Mouse (Mus musculus): ENCODE results near the gene Fam129b.

The Fam129b gene

GRCm38 (mm10) chr2:32966184-32966688 is 90.3 kb downstream of the Fam129b start:
- DNase-seq: no peak

DNA sequence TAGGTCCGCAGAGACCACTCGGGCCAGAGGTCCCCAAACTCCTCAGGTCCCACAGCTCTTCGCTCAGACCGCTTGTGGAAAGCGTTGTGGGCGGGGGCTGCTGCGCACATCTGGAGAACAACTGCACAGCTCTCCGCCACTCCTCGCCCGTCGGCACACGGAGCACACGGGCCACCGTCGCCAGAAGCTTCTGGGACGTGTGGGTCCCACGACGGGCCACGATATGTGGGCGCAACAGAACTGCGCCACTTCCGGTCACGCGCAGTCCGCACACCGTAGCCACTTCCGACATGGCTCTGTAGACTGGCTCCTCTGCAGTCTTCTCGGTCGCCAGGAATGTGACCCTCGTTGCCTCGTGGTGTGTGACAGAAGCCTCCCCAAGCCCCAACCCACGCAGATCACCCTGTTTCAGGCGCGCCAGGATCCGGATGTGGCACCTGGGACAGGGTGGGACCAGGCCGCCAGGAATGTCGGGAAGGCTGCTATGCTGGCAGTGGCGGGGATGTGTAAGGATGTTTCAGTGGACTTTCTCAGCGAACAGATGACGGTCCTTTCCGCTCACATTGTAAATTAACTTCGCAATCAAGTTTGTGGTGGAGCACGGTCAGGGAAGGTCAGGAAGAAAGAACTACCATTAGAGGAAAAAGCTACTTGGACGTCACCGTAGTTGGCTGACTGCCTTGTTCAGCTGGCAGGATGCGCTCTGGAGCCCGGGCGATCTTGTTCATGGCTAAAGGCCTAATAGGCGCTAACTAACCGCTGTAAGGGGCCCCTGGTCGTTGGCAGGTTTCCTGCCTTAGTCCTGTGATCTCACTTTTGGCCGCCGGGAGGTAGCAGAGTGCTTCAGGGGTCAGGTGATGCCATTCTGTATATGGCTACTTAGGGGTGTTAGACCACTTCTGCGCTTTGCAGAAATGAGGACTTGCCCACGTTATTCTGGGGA is 91.0 kb downstream of the Fam129b start:
- peak; percentile 89 to 94 for DNase-seq

- DNase-seq: no peak
These were observed 92.2 kb downstream of the Fam129b start for GRCm38 (mm10) chr2:32968024-32968614.

DNA sequence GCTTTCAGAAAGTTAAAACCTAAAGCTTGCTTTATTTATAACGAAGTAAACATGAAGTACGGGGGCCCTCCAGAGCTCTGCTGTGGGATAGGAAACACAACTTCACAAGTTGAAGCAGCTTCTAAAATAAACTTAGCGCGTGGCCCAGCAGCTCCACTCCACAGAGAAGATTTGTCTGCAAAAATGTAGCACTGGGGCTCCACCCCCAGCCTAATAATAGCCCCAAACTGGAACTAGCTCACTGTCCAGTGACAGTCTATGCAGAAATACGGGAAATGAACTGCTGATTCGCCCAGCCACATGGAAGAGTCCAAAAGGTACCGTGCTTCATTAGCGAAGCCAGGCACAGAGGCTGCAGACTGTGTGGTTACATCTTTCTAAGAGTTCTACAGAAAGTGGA is 93.4 kb downstream of the Fam129b start:
- no peak for DNase-seq

DNA sequence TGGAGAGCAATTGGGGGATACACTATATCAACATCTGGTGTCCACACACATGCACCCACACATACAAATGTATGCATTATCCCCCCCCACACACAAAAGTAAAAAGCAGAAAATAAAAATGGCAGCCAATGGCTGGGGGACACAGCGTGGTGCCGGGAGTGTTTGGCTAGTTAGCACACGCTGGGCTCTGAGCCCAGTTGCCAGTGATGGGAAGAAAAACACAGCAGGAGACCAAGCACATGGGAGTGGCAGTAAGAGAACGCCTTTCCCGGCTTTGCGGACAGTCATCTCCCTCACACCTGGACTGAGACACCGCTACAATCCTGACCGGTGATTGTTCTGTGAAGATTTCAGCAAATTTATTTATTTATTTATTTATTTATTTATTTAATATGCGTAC is 95.3 kb downstream of the Fam129b start:
- no peak for DNase-seq

DNA sequence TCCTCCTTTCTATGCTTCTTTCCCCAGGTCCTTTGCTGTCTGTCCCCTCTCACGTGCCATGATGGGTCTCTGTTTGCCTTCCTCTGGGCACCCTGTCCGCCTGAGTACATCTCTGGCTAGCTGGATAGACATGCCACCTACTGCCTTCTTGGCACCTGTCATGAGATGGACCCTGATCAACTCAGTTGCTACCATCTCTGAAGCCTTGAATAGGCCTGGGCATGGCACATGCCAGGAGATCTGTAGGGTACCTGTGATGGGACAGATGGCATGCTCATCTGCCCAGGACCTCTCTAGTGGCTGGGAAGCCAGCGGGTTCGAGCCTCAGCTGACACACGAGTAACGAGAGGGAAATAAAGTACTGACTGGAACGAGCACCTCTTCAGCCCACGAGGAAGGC is 98.3 kb downstream of the Fam129b start:
- DNase-seq: no peak

All from kidney, postnatal 4 days (tissue).